Mouse (Mus musculus) forebrain, embryonic 10.5 days (tissue): ENCODE data around the gene Tpk1. TPM values are rescaled to one million over a fixed set of nuclear protein-coding genes. Genes with fewer than 3 reads are reported as not detected.

Experiments
- DNase-seq: peaks from one replicate; pipeline ENCODE4 v3.0.0-alpha.2; 2017; ENCODE audit warnings: low spot score; ENCODE audit errors: extremely low spot score
- H3K27ac ChIP-seq: fragments of 300-500 bp; sonication (generic); 2 replicates; pipeline ENCODE4 v1.5.1; 2016; ENCODE audit warnings: mild to moderate bottlenecking
- H3K27me3 ChIP-seq: fragments of 300-500 bp; sonication (generic); 2 replicates; pipeline ENCODE4 v1.6.1; 2016; ENCODE audit warnings: mild to moderate bottlenecking; ENCODE audit not compliant: poor library complexity, severe bottlenecking
- H3K36me3 ChIP-seq: fragments of 300-500 bp; sonication (generic); replicated peaks from 2 replicates; pipeline ENCODE4 v1.6.1; 2016; ENCODE audit warnings: mild to moderate bottlenecking, moderate library complexity
- H3K4me1 ChIP-seq: fragments of 300-500 bp; sonication (generic); 2 replicates; pipeline ENCODE4 v1.6.1; 2016
- H3K4me3 ChIP-seq: fragments of 300-500 bp; sonication (generic); 2 replicates; pipeline ENCODE4 v1.5.1; 2016; ENCODE audit warnings: mild to moderate bottlenecking, moderate library complexity
- H3K9me3 ChIP-seq: fragments of 300-500 bp; sonication (generic); 2 replicates; pipeline ENCODE4 v1.6.1; 2016; ENCODE audit warnings: mild to moderate bottlenecking, moderate library complexity
- WGBS: fragments of 180-500 bp; shearing (Covaris S2); methylation state at CpG from one replicate; pipeline ENCODE4 v1.1.7; 2016; 5-methylcytosine and 5-hydroxymethylcytosine counted together
- polyA plus RNA-seq: library from polyadenylated mRNA; unstranded; fragments of >200 nt; fragmentation: Nextera tagmentation; extraction: Ambion mirVana; gene quantifications from 2 replicates; pipeline ENCODE4 v1.2.1, GENCODE M21; 2016

Gene Tpk1
- polyA plus RNA-seq = 4.4 and 4.8 TPM in 2 replicates

DNA sequence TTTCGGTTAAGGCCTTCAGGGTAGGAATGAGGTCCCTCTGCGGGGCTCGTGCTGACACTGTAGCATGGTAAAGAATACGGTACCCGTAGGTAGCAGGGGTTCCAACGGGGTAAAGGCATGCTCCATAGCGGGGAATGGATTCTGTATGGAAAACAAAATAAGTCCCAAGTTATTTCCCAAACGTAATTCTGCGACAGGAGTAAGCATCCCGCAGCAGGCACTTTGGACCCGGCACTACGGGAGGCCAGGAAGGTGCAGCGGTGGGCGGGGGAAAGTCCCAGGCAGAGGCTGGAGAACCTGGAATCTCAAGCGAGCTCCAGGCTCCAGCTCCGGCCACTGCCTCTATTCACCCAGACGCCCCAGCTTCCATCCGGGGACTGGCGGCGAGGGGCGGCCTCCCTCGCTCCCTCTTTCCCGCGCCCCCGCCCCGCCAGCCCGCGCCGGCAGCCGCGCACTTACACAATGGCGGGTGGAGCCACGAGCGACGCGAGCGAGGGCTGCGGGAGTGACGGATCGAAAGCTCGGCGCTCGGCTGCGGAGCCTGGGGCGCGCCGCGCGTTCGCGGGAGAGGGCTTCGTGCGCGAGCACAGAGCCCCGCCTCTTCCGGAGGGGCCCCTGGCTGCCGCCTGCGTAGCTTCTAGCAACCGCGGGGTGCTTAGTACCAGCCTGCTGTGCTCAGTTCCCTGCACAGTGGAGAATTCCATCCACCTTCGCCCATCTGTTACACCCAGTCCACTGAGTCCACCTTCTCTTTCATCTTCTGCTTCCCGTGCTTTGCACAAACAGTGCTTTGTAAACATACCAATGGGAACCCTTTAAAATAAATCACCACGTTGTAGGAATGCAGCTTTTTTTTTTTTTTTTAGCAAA is at the start of gene Tpk1:
Tpk1 (minus strand) TSS at position 602 of the 870 bp plus-strand sequence.
- under 1% methylated on average over 55 of the region's 63 CpGs for WGBS
- Histone ChIP-seq H3K36me3 (no peaks in the 10 kb centered on the region), H3K9me3 (no peaks in the 10 kb centered on the region), H3K4me3 (peak within 1 kb of the TSS; percentile 65), H3K27ac (peak within 1 kb of the TSS; percentile 94), H3K4me1 (peaks cover 16% of the 10 kb centered on the region; the same call in 1 of the 2 replicates), H3K27me3 (no peaks in the 10 kb centered on the region)
- DNase-seq = peak; percentile 90

DNA sequence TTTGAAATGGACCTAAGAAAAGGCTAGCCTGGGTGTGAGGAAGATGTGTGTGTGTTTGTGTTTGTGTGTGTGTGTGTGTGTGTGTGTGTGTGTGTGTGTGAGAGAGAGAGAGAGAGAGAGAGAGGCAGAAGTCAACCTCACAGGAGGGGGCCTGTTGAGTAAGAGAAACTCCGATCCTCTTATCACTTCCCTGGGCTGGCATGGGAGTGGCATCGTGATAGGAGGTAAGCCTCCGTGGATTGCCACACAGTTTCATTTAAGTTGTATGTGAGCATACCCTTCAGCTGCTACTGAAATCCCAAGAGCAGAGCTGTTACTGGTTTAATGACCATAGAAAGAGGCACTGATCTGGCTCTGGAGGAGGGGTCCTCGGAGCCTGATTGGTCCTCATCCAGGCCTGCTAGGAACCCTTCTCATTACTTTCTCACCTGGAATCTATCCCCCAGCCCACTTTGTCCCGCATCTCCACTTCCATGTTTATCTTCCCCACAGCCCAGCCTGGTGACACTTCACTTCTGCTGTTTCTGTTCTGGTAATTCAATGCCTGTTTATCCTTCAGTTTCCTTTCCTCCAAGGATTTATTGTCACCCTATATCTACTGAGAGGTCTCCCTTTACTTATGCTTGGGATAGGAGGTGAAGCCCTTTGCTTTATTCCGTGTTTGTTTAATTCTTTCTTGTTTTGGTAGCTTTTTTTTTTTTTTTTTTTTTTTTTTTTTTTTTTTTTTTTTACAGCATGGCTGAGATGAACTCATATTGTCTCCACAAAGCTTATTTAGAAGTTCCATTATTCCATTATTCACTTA is 36.9 kb upstream of the Tpk1 start:
- Histone ChIP-seq H3K9me3 (no peaks in the 10 kb centered on the region), H3K4me3 (no peak overlapping the region), H3K27ac (no peak overlapping the region), H3K4me1 (no peaks in the 10 kb centered on the region), H3K36me3 (no peaks in the 10 kb centered on the region), H3K27me3 (no peaks in the 10 kb centered on the region)
- 79% methylated on average over 6 of the region's 6 CpGs for WGBS
- DNase-seq = no peak

DNA sequence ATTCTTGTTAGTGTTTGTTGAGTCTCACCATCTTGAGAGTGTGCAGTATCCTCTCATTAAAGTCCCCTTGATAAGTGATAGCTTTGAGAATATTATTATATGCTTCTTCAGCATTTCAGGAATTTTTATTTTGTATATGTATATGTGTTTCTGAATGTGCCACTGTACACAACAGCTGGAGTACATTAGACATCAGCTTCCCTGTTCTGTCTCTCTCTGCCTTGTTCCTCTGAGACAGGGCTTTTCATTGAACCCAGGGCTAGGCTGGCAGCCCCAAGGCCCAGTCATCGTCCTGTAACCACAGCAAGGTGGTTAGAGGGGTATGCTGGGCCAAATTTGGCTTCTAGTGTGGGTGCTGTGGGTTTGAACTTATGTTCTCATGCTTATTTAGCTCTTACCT is 25.8 kb upstream of the Tpk1 start:
- no peak for DNase-seq
- H3K4me3 ChIP-seq = no peak overlapping the region
- WGBS = 85% methylated on average over 1 of the region's 1 CpGs
- no peaks in the 10 kb centered on the region for H3K27me3 ChIP-seq
- no peaks in the 10 kb centered on the region for H3K9me3 ChIP-seq
- H3K36me3 ChIP-seq = no peaks in the 10 kb centered on the region
- no peak overlapping the region for H3K27ac ChIP-seq
- H3K4me1 ChIP-seq = no peaks in the 10 kb centered on the region

DNA sequence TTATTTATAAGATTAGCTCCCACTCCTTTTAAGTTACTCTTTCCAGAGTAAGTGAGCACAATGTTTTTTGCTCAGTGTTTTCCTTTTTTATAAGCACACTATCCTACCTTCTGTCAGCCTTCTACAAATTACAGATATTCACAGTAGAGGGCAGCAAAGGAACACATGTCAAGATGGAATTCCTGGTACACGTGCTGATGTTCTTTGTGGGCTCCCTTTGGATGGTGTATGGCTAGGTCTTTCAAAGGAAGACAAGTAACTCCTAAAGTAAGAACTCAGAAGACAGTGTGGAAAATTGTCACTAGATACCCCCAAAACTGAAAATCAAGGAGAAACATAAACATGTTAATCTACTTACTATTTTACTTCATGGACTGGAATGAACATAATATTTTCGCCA is 19.9 kb upstream of the Tpk1 start:
- no peaks in the 10 kb centered on the region for H3K9me3 ChIP-seq
- no peak for DNase-seq
- H3K4me3 ChIP-seq = no peak overlapping the region
- peaks cover 4% of the 10 kb centered on the region; the same call in 1 of the 2 replicates for H3K4me1 ChIP-seq
- no peaks in the 10 kb centered on the region for H3K27me3 ChIP-seq
- WGBS = 51% methylated on average over 2 of the region's 2 CpGs
- H3K36me3 ChIP-seq = no peaks in the 10 kb centered on the region
- H3K27ac ChIP-seq = no peak overlapping the region

DNA sequence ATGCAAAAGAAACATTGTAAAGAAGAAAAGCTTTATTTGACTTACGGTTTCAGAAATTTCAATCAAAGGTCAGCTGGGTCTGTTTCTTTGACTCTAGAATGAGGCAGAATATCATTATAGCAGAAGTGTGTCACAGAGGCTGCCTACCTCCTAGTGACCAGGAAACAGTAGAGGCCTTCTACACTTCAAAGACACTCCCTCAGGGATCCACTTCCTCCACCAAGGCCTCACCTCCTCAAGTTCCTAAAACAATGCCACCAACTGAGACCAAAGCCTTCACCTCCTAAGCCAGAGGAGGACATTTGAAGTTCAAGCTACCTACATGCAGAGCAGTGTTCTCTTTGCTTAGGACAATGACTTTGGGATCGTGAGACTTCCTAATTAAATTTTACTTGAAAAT is 16.5 kb upstream of the Tpk1 start:
- DNase-seq = no peak
- Histone ChIP-seq H3K4me1 (peaks cover 4% of the 10 kb centered on the region; the same call in 1 of the 2 replicates), H3K27me3 (no peaks in the 10 kb centered on the region), H3K36me3 (no peaks in the 10 kb centered on the region), H3K4me3 (no peak overlapping the region), H3K9me3 (no peaks in the 10 kb centered on the region), H3K27ac (no peak overlapping the region)
- WGBS = 49% methylated on average over 2 of the region's 2 CpGs

DNA sequence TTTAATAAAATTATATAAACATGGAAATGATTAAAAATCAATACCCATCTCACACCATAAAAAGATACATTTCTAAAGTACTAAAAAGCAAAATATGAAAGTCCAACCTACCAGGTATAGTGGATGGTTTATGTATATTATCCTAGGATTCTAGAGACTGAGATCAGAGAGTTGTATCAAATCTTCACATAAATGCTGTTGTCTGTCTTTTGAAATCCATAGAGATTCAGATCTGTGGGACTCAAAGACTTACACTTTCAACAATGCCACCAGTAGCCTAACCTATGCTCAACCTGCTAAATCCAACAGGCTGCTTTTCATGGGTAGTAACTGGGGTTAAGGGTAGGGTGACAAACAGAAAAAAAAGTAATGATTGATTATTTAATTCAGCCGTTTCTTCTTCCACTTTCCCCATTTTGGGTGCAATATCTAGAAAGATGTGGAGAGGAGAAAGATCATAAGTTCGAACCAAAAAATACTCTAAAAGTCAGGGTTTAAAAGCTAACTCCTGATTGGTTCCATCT is 12.7 kb upstream of the Tpk1 start:
- peaks cover 6% of the 10 kb centered on the region; the same call in 1 of the 2 replicates for H3K4me1 ChIP-seq
- H3K9me3 ChIP-seq = no peaks in the 10 kb centered on the region
- no peaks in the 10 kb centered on the region for H3K27me3 ChIP-seq
- no peak overlapping the region for H3K4me3 ChIP-seq
- 85% methylated on average over 2 of the region's 2 CpGs for WGBS
- no peak for DNase-seq
- H3K27ac ChIP-seq = no peak overlapping the region
- H3K36me3 ChIP-seq = no peaks in the 10 kb centered on the region

DNA sequence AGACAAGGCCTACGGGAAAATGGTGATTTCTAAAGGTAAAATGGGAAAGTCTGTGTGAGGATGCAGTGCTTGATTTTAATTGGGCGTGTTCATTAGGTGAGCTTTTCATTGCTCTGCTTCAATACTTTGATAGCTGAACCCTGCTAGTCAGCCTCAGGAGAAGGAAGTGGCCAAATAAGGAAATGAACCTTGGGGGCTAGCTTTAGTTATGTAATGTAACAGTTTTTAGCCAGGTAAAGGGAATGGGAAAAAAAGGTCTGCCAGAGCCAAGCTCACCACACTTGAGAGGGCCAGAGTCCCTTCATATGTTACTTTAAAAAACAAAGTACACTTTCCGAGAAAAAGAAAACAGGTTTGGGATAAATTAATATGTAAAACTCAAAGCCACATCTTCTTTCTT is 11.5 kb upstream of the Tpk1 start:
- DNase-seq = no peak
- peaks cover 4% of the 10 kb centered on the region; the same call in 1 of the 2 replicates for H3K4me1 ChIP-seq
- H3K4me3 ChIP-seq = no peak overlapping the region
- WGBS = 76% methylated on average over 3 of the region's 3 CpGs
- H3K36me3 ChIP-seq = no peaks in the 10 kb centered on the region
- no peaks in the 10 kb centered on the region for H3K27me3 ChIP-seq
- no peaks in the 10 kb centered on the region for H3K9me3 ChIP-seq
- H3K27ac ChIP-seq = no peak overlapping the region

DNA sequence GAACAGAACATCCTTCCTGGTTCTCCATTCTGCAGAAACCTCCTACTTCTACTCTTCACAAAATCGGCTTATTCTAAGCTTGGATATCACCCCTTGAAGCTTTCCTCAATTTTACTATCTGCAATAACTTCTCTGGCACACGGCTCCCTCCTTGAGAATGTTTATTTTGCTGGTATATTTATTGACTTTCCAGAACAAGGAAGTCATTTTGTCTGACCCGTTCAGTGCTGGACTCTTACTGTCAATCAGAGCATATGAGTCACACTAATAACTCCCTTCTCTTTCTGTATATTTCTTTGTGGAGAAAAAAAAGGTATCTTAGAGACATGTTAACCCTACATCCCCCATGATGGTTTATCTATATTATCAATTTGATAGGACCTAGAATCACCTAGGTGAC is 10.1 kb upstream of the Tpk1 start:
- no peak for DNase-seq
- no peaks in the 10 kb centered on the region for H3K9me3 ChIP-seq
- no peaks in the 10 kb centered on the region for H3K36me3 ChIP-seq
- H3K4me3 ChIP-seq = no peak overlapping the region
- whole genome bisulfite sequencing = 84% methylated on average over 3 of the region's 3 CpGs
- no peaks in the 10 kb centered on the region for H3K27me3 ChIP-seq
- H3K27ac ChIP-seq = no peak overlapping the region
- peaks cover 2% of the 10 kb centered on the region; the same call in 1 of the 2 replicates for H3K4me1 ChIP-seq

DNA sequence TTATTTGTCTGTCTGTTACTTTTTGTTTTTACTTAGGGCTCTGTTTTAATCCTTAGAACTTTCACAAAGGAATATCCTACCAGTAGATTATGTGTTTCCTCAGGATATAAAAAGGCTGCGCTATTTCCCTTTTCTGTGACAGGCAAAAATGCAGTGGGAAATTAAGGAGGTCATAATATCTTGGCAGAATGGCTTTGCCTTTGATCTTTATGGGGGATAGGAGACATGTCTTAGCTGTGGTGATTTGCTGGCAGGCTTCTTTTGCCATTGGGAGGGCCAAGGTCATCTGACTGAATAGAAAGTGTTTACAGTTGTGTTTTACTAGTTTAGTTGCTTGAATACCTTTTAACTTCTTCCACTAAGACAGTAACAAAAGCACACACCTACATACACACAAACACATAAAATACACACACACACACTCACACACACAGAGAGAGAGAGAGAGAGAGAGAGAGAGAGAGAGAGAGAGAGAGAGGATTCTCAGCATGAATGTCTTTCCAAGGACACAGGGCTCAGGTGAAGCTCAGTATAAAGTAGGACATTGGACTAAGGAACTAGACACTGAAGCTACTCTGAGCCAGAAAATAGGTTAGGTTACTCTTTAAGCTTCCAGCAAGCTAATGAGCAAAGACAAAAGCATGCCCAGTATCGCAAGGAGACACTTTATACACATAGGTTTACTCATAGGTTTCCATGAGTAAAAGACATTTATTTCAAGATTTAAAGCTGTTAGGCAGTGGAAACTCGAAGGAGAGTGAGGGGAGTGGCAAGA is 9.1 kb upstream of the Tpk1 start:
- peaks cover 2% of the 10 kb centered on the region; the same call in 1 of the 2 replicates for H3K4me1 ChIP-seq
- H3K27me3 ChIP-seq = no peaks in the 10 kb centered on the region
- 79% methylated on average over 3 of the region's 3 CpGs for WGBS
- H3K9me3 ChIP-seq = no peaks in the 10 kb centered on the region
- no peak overlapping the region for H3K4me3 ChIP-seq
- H3K27ac ChIP-seq = no peak overlapping the region
- DNase-seq = no peak
- H3K36me3 ChIP-seq = no peaks in the 10 kb centered on the region

DNA sequence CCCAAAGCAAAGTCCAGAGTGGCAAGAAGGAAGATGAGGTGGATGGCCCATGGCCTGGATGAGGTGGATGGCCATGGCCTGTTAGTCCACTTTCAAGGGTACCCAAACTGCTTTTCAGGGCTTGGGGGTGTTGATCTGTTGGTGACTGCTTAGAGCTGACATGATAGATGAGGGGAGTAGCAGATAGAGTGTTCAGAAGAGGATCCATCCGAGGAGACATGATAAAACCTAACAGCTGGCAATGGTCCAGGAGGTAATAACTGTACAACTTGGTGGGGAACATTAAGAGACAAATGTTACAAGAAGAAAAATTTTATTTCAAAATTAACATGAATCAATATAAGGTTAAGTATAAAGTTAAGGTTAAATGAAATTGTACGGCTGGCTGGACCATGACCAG is 4.9 kb upstream of the Tpk1 start:
- no peaks in the 10 kb centered on the region for H3K36me3 ChIP-seq
- H3K4me3 ChIP-seq = no peak overlapping the region
- no peak overlapping the region for H3K27ac ChIP-seq
- no peaks in the 10 kb centered on the region for H3K27me3 ChIP-seq
- H3K9me3 ChIP-seq = no peaks in the 10 kb centered on the region
- peaks cover 7% of the 10 kb centered on the region; the same call in 1 of the 2 replicates for H3K4me1 ChIP-seq
- DNase-seq = no peak
- WGBS = 96% methylated on average over 2 of the region's 2 CpGs

DNA sequence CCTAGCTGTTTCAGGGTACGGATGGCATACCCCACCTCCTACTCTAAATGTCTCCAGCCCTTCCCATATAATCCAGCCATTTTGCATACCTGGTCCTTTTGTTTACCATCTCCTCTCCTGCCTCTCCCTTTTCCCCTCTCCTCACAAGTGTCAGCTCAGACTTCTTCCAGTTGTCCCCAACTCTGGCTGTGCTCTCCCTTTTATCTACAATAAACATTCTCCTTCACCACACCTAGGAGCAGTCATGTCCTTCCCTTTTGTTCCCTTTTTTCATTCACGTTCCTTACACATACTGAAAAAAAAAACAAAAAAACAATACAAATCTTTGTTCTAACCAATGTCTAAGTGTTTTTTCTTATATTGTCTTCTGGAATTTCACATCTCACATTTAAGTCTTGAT is 1.6 kb upstream of the Tpk1 start:
- H3K9me3 ChIP-seq = no peaks in the 10 kb centered on the region
- WGBS = 88% methylated on average over 2 of the region's 2 CpGs
- H3K4me3 ChIP-seq = no peak overlapping the region
- H3K27ac ChIP-seq = no peak overlapping the region
- peaks cover 16% of the 10 kb centered on the region; the same call in 1 of the 2 replicates for H3K4me1 ChIP-seq
- H3K27me3 ChIP-seq = no peaks in the 10 kb centered on the region
- no peaks in the 10 kb centered on the region for H3K36me3 ChIP-seq
- DNase-seq = no peak
